Mouse (Mus musculus): ENCODE measurements around the gene Myom1. TPM values are rescaled to one million over a fixed set of nuclear protein-coding genes. Genes with fewer than 3 reads are reported as not detected.

Myom1 gene
- total and polyA plus RNA-seq, 2 experiments from 2014 or later: 0.60 to 1.2 TPM

GRCm38 (mm10) chr17:70989991-70990390 is 12.4 kb upstream of the Myom1 start:
- ATAC-seq (ENCODE audit: low FRiP score) (peak; percentile 70; the same call in 1 of the 2 replicates), DNase-seq (ENCODE audit: low spot score) (peak; percentile 45)
- H3K4me2 ChIP-seq (ENCODE audit: low read depth, low read length, poor library complexity, severe bottlenecking): peak overlapping the region; percentile 73
- WGBS: under 1% methylated on average over 24 of the region's 24 CpGs
- no peaks in the 10 kb centered on the region for H3K27me3 ChIP-seq (ENCODE audit: insufficient read depth, low read length)
- no peak for TF ChIP-seq CTCF (IDR thresholded peaks at IDR 0.05)
- H3K36me3 ChIP-seq (ENCODE audit: insufficient read depth, low read length): no peaks in the 10 kb centered on the region
- H3K4me3 ChIP-seq (ENCODE audit: low read depth, low read length): peak overlapping the region; percentile 87
- peak overlapping the region; percentile 94 for H3K27ac ChIP-seq (ENCODE audit: low read depth, low read length)
- H3K9ac ChIP-seq (replicated peaks; ENCODE audit: low read length, poor library complexity, severe bottlenecking): peak overlapping the region; percentile 97
- peaks cover 9% of the 10 kb centered on the region for H3K4me1 ChIP-seq (ENCODE audit: insufficient read depth, low read length)
- no peaks in the 10 kb centered on the region for H3K9me3 ChIP-seq (ENCODE audit: low read length)

GRCm38 (mm10) chr17:70990403-70991303 is 11.8 kb upstream of the Myom1 start:
- H3K4me1 ChIP-seq (ENCODE audit: insufficient read depth, low read length): peaks cover 9% of the 10 kb centered on the region
- peak; percentile 93 for ATAC-seq (ENCODE audit: low FRiP score)
- no peak for TF ChIP-seq CTCF (IDR thresholded peaks at IDR 0.05)
- H3K27me3 ChIP-seq (ENCODE audit: insufficient read depth, low read length): no peaks in the 10 kb centered on the region
- H3K27ac ChIP-seq (ENCODE audit: low read depth, low read length): peak overlapping the region; percentile 94
- H3K9ac ChIP-seq (replicated peaks; ENCODE audit: low read length, poor library complexity, severe bottlenecking): peak overlapping the region; percentile 97
- H3K4me3 ChIP-seq (ENCODE audit: low read depth, low read length): peak overlapping the region; percentile 87
- WGBS: under 1% methylated on average over 67 of the region's 70 CpGs
- no peaks in the 10 kb centered on the region for H3K9me3 ChIP-seq (ENCODE audit: low read length)
- peak overlapping the region; percentile 73 for H3K4me2 ChIP-seq (ENCODE audit: low read depth, low read length, poor library complexity, severe bottlenecking)
- no peaks in the 10 kb centered on the region for H3K36me3 ChIP-seq (ENCODE audit: insufficient read depth, low read length)
- DNase-seq (ENCODE audit: low spot score): peak; percentile 76

DNA sequence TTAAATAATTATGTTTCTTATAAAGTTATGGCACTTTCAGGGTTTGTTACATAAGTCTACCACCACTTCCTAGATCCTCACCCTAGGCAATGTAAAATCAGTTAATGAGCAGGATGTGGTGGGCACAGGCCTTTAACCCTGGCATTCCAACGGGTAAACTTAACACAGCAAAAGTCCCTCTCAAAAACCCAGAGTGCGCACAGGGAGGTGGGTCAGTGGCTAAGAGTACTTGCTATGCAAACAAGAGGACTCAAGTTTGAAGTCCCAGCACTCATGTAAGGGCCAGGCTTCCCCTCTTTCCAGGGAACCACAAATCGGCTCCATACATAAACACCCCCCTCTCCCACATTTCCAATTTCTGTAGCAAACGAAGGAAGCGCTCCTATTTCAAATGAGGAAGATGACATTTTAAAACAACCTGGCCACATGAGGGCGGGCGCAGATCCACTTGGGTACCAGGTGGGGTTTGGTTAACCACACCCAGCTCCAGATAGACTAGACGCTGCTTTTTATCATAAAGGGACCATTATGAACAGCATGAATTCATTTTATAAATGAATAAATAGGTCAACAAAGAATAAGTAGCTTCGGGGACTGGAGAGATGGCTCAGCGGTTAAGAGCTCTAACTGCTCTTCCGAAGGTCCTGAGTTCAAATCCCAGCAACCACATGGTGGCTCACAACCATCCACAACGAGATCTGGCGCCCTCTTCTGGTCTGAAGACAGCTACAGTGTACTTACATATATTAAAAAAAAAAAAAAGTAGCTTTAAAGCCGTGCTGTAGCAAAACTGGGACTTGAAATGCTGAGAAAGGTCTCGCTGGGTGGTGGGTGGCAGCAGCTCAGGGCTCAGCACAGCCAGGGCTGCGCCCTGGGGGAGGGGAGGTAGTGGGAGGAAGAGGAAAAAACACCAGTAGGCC is 10.5 kb upstream of the Myom1 start:
- Histone ChIP-seq H3K9ac (replicated peaks; ENCODE audit: low read length, poor library complexity, severe bottlenecking) (no peak overlapping the region), H3K4me1 (ENCODE audit: insufficient read depth, low read length) (peaks cover 9% of the 10 kb centered on the region), H3K4me3 (ENCODE audit: low read depth, low read length) (no peak overlapping the region), H3K27me3 (ENCODE audit: insufficient read depth, low read length) (no peaks in the 10 kb centered on the region), H3K9me3 (ENCODE audit: low read length) (no peaks in the 10 kb centered on the region), H3K27ac (ENCODE audit: low read depth, low read length) (no peak overlapping the region), H3K4me2 (ENCODE audit: low read depth, low read length, poor library complexity, severe bottlenecking) (no peak overlapping the region), H3K36me3 (ENCODE audit: insufficient read depth, low read length) (no peaks in the 10 kb centered on the region)
- peak; percentile 53 for TF ChIP-seq CTCF (IDR thresholded peaks at IDR 0.05)
- 92% methylated on average over 16 of the region's 16 CpGs for WGBS
- DNase-seq (ENCODE audit: low spot score) (no peak), ATAC-seq (ENCODE audit: low FRiP score) (no peak)

GRCm38 (mm10) chr17:70992662-70993061 is 9.8 kb upstream of the Myom1 start:
- Histone ChIP-seq H3K4me2 (ENCODE audit: low read depth, low read length, poor library complexity, severe bottlenecking) (no peak overlapping the region), H3K36me3 (ENCODE audit: insufficient read depth, low read length) (no peaks in the 10 kb centered on the region), H3K4me1 (ENCODE audit: insufficient read depth, low read length) (peaks cover 9% of the 10 kb centered on the region), H3K27ac (ENCODE audit: low read depth, low read length) (no peak overlapping the region), H3K9ac (replicated peaks; ENCODE audit: low read length, poor library complexity, severe bottlenecking) (no peak overlapping the region), H3K27me3 (ENCODE audit: insufficient read depth, low read length) (no peaks in the 10 kb centered on the region), H3K4me3 (ENCODE audit: low read depth, low read length) (no peak overlapping the region), H3K9me3 (ENCODE audit: low read length) (no peaks in the 10 kb centered on the region)
- ATAC-seq (ENCODE audit: low FRiP score): no peak
- TF ChIP-seq CTCF (IDR thresholded peaks at IDR 0.05): no peak
- DNase-seq (ENCODE audit: low spot score): no peak
- WGBS: 91% methylated on average over 9 of the region's 9 CpGs

DNA sequence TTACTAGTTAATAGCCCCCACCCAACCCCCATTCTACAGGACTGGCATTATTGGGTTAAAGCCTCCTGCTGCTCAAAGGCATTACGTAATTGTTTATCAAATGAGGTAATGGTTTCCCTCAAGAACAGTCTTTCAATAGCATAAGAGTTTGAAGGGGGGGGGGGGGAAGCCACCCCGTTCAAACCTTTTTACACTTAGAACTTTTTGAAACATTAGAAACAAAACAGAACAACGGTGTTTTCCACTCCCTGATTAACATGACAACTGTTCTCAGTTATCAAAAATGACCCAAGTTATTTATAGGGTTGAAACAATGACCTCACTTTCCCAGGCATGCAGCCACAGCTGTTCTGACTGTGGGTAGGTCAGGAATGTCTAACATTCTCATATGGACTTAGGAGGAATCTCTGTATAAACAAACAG is 9.0 kb upstream of the Myom1 start:
- ATAC-seq (ENCODE audit: low FRiP score) (no peak), DNase-seq (ENCODE audit: low spot score) (no peak)
- H3K9ac ChIP-seq (replicated peaks; ENCODE audit: low read length, poor library complexity, severe bottlenecking): no peak overlapping the region
- no peak for TF ChIP-seq CTCF (IDR thresholded peaks at IDR 0.05)
- 67% methylated on average over 3 of the region's 3 CpGs for WGBS
- H3K36me3 ChIP-seq (ENCODE audit: insufficient read depth, low read length): no peaks in the 10 kb centered on the region
- no peak overlapping the region for H3K27ac ChIP-seq (ENCODE audit: low read depth, low read length)
- H3K9me3 ChIP-seq (ENCODE audit: low read length): no peaks in the 10 kb centered on the region
- H3K4me2 ChIP-seq (ENCODE audit: low read depth, low read length, poor library complexity, severe bottlenecking): no peak overlapping the region
- H3K27me3 ChIP-seq (ENCODE audit: insufficient read depth, low read length): no peaks in the 10 kb centered on the region
- peaks cover 6% of the 10 kb centered on the region for H3K4me1 ChIP-seq (ENCODE audit: insufficient read depth, low read length)
- H3K4me3 ChIP-seq (ENCODE audit: low read depth, low read length): no peak overlapping the region

All from midbrain, postnatal 0 days (tissue).